Mouse (Mus musculus) brain, embryonic 14.5 days (tissue): ENCODE results near the gene Pi16.

Experiments
- CTCF ChIP-seq: fragments of 200-500 bp; IDR thresholded peaks from 2 replicates; pipeline ENCODE4 v1.5.1; 2012; ENCODE audit warnings: inconsistent platforms, mild to moderate bottlenecking, moderate library complexity, borderline replicate concordance; ENCODE audit not compliant: insufficient read depth, insufficient read length; ENCODE audit errors: extremely low read depth
- POLR2A ChIP-seq: fragments of 200-500 bp; IDR thresholded peaks from 2 replicates; pipeline ENCODE4 v1.6.1; 2012; ENCODE audit warnings: mild to moderate bottlenecking, inconsistent platforms, borderline replicate concordance; ENCODE audit not compliant: poor library complexity, insufficient read depth, insufficient read length, severe bottlenecking; ENCODE audit errors: extremely low read depth

DNA sequence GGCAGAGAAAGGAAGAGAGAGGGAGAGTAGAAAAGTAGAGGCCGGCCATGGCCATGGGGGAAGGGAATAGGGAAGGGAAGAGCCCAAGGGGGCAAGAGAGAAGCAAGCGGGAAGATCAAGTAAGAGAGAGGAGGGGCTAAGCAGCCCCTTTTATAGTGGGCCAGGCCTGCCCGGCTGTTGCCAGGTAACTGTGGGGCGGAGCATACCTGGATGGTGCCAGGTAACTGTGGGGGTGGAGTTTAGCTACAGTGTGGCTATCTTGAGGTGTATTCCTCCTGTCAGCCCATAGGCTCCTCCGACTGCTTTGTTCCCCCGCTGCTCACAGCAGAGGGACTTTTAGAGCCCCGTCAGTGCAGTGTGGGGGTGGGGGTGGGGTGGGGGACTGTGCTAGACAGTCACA, 51.2 kb downstream of the Pi16 start:
- TF ChIP-seq CTCF (no peak), POLR2A (no peak)
